Mouse (Mus musculus) heart, embryonic 12.5 days (tissue): ENCODE results near the gene Spag7. TPM values are rescaled to one million over a fixed set of nuclear protein-coding genes. Genes with fewer than 3 reads are reported as not detected.
A peak's percentile ranks its signal among the peaks of the same experiment; 100 is the strongest.

ENCODE experiments used
- ATAC-seq: fragments of 200-750 bp; cut with Nextera tagmentation; 2 replicates; pipeline ENCODE4 v1.8.0; 2017; ENCODE audit warnings: moderate TSS enrichment, moderate library complexity; ENCODE audit not compliant: insufficient number of reproducible peaks, low FRiP score
- H3K27ac ChIP-seq: fragments of 300-500 bp; sonication (generic); 2 replicates; pipeline ENCODE4 v1.5.1; 2016; ENCODE audit warnings: mild to moderate bottlenecking, moderate library complexity; ENCODE audit not compliant: poor library complexity, severe bottlenecking
- H3K27me3 ChIP-seq: fragments of 300-500 bp; sonication (generic); replicated peaks from 2 replicates; pipeline ENCODE4 v1.6.1; 2016; ENCODE audit warnings: mild to moderate bottlenecking, moderate library complexity
- H3K36me3 ChIP-seq: fragments of 300-500 bp; sonication (generic); 2 replicates; pipeline ENCODE4 v1.6.1; 2016; ENCODE audit warnings: mild to moderate bottlenecking, moderate library complexity
- H3K4me1 ChIP-seq: fragments of 300-500 bp; sonication (generic); replicated peaks from 2 replicates; pipeline ENCODE4 v1.6.1; 2016; ENCODE audit warnings: mild to moderate bottlenecking
- H3K4me2 ChIP-seq: fragments of 300-500 bp; sonication (generic); 2 replicates; pipeline ENCODE4 v1.6.1; 2016; ENCODE audit warnings: mild to moderate bottlenecking, moderate library complexity
- H3K4me3 ChIP-seq: fragments of 300-500 bp; sonication (generic); 2 replicates; pipeline ENCODE4 v1.5.1; 2016; ENCODE audit warnings: mild to moderate bottlenecking
- H3K9ac ChIP-seq: fragments of 300-500 bp; sonication (generic); 2 replicates; pipeline ENCODE4 v1.6.1; 2016; ENCODE audit warnings: mild to moderate bottlenecking, moderate library complexity
- H3K9me3 ChIP-seq: fragments of 300-500 bp; sonication (generic); replicated peaks from 2 replicates; pipeline ENCODE4 v1.6.1; 2016; ENCODE audit warnings: mild to moderate bottlenecking, moderate library complexity
- WGBS: fragments of 180-500 bp; shearing (Covaris S2); methylation state at CpG from one replicate; pipeline ENCODE4 v1.1.7; 2016; 5-methylcytosine and 5-hydroxymethylcytosine counted together
- polyA plus RNA-seq: library from polyadenylated mRNA; unstranded; fragments of >200 nt; fragmentation: Nextera tagmentation; extraction: Ambion mirVana; gene quantifications from 2 replicates; pipeline ENCODE4 v1.2.1, GENCODE M21; 2016

Gene Spag7
- 164 and 170 TPM in 2 replicates for polyA plus RNA-seq

DNA sequence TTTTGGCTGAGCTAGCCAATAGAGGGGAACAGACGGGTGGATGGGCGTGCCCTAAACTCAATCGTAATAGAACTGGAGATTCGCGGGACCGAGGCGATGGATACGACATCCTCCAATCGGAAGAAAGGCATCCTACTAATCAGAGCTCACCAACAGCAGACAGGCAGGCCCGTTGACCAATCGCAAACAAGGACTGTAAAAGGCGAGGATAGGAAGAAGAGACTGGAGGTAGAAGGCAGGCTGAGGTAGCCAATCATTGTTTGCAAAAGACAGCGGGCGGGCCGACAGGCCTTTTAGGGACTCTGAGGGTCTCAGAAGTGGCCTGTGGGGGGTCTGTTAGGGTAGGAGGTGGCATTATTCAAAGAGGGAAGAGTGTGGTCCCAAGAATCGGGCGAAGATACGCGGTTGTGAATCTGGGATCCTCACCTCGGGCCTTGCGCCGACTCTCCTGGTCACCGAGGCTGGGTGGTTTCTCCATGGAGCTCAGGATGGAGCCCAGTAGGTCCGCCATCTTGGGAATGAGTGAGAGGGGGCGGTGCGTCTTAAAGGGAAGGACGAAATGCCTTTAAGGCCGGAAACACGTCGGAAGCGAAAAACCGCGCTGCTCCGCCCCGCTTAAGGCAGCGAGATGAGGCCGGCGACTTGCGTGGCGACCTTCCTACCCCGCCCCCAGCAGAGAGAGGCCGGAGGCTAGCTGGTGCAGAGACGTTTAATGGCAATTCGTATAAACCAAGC lies at the start of gene Spag7:
Spag7 (minus strand) TSS at position 646 of the 735 bp plus-strand sequence.
- under 1% methylated on average over 44 of the region's 44 CpGs for WGBS
- H3K9me3 ChIP-seq, result no peaks in the 10 kb centered on the region
- H3K36me3 ChIP-seq, result peaks cover 45% of the 10 kb centered on the region
- H3K27ac ChIP-seq, result peak within 1 kb of the TSS; percentile 97
- H3K4me1 ChIP-seq, result peaks cover 34% of the 10 kb centered on the region
- no peaks in the 10 kb centered on the region for H3K27me3 ChIP-seq
- H3K4me3 ChIP-seq, result peak within 1 kb of the TSS; percentile 74
- ATAC-seq, result peak; percentile 95
- H3K4me2 ChIP-seq, result peak within 1 kb of the TSS; percentile 96
- peak within 1 kb of the TSS; percentile 88 for H3K9ac ChIP-seq

DNA sequence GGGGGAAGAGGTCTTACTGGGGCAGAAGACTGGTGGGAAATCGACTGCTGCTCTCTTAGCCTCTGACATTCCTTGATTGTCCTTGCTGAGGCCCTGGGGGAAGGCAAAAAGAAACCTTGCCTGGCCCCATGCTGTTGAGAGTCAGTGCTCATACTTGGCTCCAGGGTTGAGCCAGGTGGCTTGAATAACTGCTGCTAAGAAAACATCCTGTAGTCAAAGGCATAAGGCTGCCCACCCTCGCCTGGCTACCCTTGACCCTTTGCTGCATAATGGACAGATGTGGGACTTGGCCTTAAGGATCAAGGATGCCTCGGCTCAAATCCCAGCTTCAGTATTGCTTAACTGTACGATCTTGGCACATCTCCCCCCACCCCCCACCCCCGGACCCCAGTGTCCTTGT lies 49.3 kb upstream of the Spag7 start:
- Histone ChIP-seq H3K4me1 (no peaks in the 10 kb centered on the region), H3K27me3 (no peaks in the 10 kb centered on the region), H3K36me3 (peaks cover 87% of the 10 kb centered on the region), H3K9me3 (no peaks in the 10 kb centered on the region), H3K27ac (no peak overlapping the region), H3K4me2 (no peak overlapping the region), H3K9ac (no peak overlapping the region), H3K4me3 (no peak overlapping the region)
- 77% methylated on average over 5 of the region's 5 CpGs for WGBS
- no peak for ATAC-seq

DNA sequence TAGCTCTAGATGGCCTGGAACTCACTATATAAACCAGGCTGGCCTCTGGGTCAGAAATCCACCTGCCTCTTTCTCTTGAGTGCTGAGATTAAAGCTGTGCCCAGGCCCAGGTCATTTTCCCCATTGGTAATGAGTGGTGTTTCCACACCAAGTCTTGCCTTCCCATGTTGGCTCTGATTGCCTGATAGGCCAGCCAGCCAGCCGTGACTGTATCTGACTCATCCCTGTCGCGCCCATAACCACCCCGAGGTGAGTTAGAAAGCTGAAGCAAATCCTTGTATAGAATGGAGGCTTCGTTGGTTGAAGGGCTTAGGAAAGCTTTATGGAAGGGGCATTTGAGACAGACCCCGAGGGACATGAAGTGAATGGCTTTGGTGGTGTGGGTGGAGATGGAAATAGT lies 46.6 kb upstream of the Spag7 start:
- ATAC-seq, result no peak
- Histone ChIP-seq H3K4me2 (no peak overlapping the region), H3K9ac (no peak overlapping the region), H3K9me3 (no peaks in the 10 kb centered on the region), H3K4me1 (no peaks in the 10 kb centered on the region; the same call in 1 of the 2 replicates), H3K27me3 (no peaks in the 10 kb centered on the region), H3K4me3 (no peak overlapping the region), H3K36me3 (peaks cover 86% of the 10 kb centered on the region), H3K27ac (no peak overlapping the region)
- WGBS, result 83% methylated on average over 6 of the region's 6 CpGs

DNA sequence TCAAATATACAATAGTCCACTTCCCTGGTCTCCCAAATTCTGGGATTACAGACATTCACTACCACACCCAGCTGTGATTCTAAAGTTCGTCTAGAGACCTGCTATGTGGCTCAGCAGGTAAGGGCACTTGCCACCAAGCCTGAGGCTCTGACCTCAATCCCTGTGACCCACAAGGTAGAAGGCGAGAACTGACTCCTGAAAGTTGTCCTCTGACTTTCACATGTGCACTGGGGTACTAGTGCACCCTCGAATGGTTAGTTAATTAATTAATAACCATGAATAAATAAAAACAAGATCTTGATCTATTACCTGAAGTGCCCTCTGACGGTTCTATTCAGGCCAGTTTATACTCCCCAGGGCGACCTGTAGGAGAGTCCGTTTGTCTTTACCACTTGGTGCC lies 44.0 kb upstream of the Spag7 start:
- H3K27me3 ChIP-seq, result no peaks in the 10 kb centered on the region
- no peak overlapping the region for H3K9ac ChIP-seq
- peaks cover 85% of the 10 kb centered on the region for H3K36me3 ChIP-seq
- H3K9me3 ChIP-seq, result no peaks in the 10 kb centered on the region
- no peaks in the 10 kb centered on the region; the same call in 1 of the 2 replicates for H3K4me1 ChIP-seq
- no peak for ATAC-seq
- H3K4me3 ChIP-seq, result no peak overlapping the region
- H3K27ac ChIP-seq, result no peak overlapping the region
- no peak overlapping the region for H3K4me2 ChIP-seq
- WGBS, result 84% methylated on average over 6 of the region's 6 CpGs

DNA sequence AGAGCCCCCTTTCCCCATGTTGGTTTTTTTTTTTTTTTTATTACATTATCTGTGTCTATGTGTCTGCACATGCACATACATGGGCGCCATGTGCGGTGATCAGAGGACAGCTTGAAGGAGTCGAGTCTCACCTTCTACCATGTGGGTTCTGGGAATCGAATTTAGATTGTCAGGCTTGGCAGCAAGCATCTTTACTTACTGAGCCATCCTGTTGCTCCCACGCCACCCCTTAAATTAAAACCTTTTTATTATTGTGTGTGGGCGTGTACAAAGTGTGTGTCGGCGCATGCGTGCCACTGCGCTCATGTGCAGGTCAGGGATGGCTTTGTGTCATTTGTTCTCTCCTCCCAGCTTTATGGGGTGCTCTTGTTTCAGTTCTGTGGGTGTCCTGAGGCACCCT lies 41.8 kb upstream of the Spag7 start:
- no peak overlapping the region for H3K9ac ChIP-seq
- H3K4me1 ChIP-seq, result no peaks in the 10 kb centered on the region; the same call in 1 of the 2 replicates
- no peak for ATAC-seq
- H3K36me3 ChIP-seq, result peaks cover 86% of the 10 kb centered on the region
- no peaks in the 10 kb centered on the region for H3K27me3 ChIP-seq
- no peak overlapping the region for H3K27ac ChIP-seq
- H3K4me2 ChIP-seq, result no peak overlapping the region
- WGBS, result 91% methylated on average over 10 of the region's 10 CpGs
- no peak overlapping the region for H3K4me3 ChIP-seq
- no peaks in the 10 kb centered on the region for H3K9me3 ChIP-seq

DNA sequence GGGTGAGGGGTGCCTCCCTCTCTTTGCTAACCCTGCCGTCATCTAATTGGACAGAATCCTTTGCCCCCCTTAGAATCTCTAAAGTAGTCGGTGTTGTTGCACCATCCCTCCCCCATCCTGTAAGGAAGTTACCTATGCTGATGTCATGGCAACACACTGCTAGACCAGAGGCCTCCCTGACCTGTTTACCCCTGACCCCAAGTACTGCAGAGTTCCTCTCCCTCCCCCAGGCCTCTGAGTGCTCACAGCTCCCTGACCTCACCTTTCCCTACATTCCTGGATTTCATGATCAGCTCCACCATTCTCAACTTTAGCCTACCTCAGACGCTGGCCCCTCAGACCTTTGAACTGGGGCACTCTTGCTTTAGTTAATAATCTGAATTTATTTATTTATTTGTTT lies 36.9 kb upstream of the Spag7 start:
- H3K36me3 ChIP-seq, result peaks cover 80% of the 10 kb centered on the region
- no peak overlapping the region for H3K4me2 ChIP-seq
- H3K4me3 ChIP-seq, result no peak overlapping the region
- H3K9me3 ChIP-seq, result no peaks in the 10 kb centered on the region
- H3K4me1 ChIP-seq, result peaks cover 25% of the 10 kb centered on the region
- ATAC-seq, result no peak
- no peak overlapping the region for H3K27ac ChIP-seq
- no peaks in the 10 kb centered on the region for H3K27me3 ChIP-seq
- WGBS, result 79% methylated on average over 3 of the region's 3 CpGs
- H3K9ac ChIP-seq, result no peak overlapping the region

DNA sequence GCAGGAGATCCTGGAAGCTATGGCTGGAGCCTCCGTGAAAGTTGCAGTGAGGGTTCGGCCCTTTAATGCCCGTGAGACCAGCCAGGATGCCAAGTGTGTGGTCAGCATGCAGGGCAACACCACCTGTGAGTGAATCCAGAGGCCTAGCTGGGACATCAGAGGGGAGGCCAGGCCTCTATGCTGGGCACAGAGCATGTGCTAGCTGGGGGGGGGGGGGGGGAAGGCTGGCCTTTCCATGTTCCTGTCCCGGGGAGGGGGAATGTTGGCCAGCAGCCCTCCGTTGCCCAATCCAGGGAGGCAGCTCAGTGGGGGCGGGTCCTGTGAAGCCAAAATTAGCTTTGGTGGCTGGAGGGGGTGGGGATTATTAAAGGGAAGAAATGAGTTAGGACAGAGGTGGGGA lies 33.6 kb upstream of the Spag7 start:
- peak overlapping the region; percentile 84 for H3K4me3 ChIP-seq
- peak overlapping the region; percentile 95 for H3K27ac ChIP-seq
- H3K36me3 ChIP-seq, result peaks cover 48% of the 10 kb centered on the region
- peak overlapping the region; percentile 54 for H3K9ac ChIP-seq
- no peaks in the 10 kb centered on the region for H3K9me3 ChIP-seq
- H3K27me3 ChIP-seq, result no peaks in the 10 kb centered on the region
- 46% methylated on average over 6 of the region's 6 CpGs for WGBS
- H3K4me2 ChIP-seq, result peak overlapping the region; percentile 89
- H3K4me1 ChIP-seq, result peaks cover 29% of the 10 kb centered on the region
- ATAC-seq, result no peak

DNA sequence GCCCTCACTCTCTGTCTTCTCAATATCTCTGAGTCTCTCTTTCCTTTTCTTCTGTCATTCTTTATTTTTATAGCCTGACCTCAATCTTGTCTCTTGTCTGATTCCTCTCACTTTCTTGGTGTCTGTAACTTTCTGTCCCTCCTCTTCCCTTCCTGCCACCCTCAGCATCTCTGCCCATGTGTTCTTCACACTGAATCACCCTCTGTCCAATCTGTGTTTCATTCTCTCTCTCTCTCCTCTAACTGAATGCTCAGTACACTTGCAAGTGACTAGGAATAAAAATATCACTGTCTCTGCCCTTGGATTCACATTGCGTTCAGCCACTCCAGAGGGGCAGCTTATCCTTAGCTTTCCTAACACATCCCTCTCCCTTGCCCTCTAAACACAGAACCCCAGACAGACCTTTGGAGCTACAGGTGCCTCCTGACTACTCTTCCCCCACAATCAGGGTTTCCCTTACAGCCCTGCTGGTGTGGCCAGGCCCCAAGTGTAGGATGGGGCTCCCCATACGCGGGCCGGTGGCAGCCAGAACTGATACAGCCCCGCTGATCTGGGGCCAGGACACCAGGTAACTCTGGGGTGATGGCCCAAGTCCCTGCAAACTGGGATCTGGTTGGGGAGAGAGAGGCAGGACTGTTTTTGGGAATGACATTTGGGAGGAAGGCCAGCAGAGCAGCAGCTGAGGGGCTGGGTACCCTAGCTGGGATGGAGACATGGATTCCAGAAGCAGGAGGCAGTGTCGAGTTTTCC lies 32.9 kb upstream of the Spag7 start:
- no peaks in the 10 kb centered on the region for H3K27me3 ChIP-seq
- peak overlapping the region; percentile 89 for H3K4me2 ChIP-seq
- no peak for ATAC-seq
- WGBS, result 61% methylated on average over 6 of the region's 6 CpGs
- no peaks in the 10 kb centered on the region for H3K9me3 ChIP-seq
- H3K27ac ChIP-seq, result peak overlapping the region; percentile 95
- peak overlapping the region; percentile 84 for H3K4me3 ChIP-seq
- peak overlapping the region; percentile 95 for H3K9ac ChIP-seq
- H3K36me3 ChIP-seq, result peaks cover 41% of the 10 kb centered on the region
- H3K4me1 ChIP-seq, result peaks cover 29% of the 10 kb centered on the region

DNA sequence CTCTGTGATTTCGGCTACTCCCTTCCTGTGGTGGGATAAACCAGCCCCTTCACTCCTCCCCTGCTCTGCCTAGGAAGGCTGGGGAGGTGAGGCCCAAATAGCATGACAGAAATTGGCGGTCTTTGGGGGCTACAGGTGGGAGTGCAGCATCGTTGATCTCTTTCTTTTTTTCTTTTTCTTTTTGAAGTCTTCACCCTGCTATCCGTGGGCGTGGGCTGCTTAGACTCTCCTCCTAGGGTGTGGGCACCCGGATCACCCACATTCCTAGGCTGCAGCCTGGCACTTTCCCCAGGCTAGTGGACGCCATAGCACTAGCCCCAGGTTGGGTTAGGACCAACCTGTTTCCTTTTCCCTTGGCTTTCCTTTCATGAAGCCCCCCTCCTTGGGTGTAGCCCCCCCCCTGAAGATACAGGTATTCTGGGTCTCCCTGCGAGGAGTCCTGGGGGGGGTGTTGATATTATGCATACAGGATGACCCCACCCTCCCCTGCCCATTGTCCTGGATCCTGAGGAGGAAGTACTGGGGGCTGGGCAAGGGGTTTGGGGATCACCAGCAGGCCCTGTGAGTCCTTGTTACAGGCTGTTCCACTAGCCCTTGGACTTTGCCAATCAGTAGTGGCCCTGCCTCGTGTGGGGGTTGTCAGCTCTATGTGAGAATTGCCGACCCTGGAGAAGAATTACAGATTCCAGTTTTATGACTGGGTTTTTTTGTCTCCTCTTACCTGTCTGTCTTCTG lies 32.2 kb upstream of the Spag7 start:
- peak overlapping the region; percentile 89 for H3K4me2 ChIP-seq
- peak overlapping the region; percentile 95 for H3K9ac ChIP-seq
- 12% methylated on average over 10 of the region's 10 CpGs for WGBS
- no peak for ATAC-seq
- no peaks in the 10 kb centered on the region for H3K9me3 ChIP-seq
- H3K27ac ChIP-seq, result peak overlapping the region; percentile 95
- peaks cover 34% of the 10 kb centered on the region for H3K36me3 ChIP-seq
- H3K4me3 ChIP-seq, result peak overlapping the region; percentile 84
- peaks cover 29% of the 10 kb centered on the region for H3K4me1 ChIP-seq
- H3K27me3 ChIP-seq, result no peaks in the 10 kb centered on the region

DNA sequence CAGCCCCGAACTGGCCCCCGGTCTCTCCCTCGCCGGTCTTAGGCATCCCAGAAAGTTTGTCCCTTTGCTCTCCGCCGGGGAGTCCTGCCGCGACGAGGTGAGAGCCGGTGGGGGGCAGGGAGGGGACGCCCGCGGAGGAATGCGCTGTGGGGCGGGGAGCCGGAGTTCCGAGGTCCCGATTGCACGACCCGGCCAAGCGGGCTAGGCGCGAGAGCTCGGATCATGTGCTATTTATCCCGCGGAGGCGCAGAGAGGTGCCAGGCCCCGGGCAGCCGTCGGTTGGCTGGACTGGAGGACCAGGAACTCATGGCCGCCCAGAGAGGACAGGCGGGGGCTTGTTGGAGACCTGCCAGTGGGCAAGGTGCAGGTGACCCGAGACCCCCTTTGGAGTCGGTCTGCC lies 31.4 kb upstream of the Spag7 start:
- peaks cover 26% of the 10 kb centered on the region for H3K36me3 ChIP-seq
- H3K4me3 ChIP-seq, result peak overlapping the region; percentile 84
- H3K4me1 ChIP-seq, result peaks cover 29% of the 10 kb centered on the region
- H3K4me2 ChIP-seq, result peak overlapping the region; percentile 89
- peak overlapping the region; percentile 95 for H3K9ac ChIP-seq
- peak; percentile 47 for ATAC-seq
- H3K27me3 ChIP-seq, result no peaks in the 10 kb centered on the region
- H3K9me3 ChIP-seq, result no peaks in the 10 kb centered on the region
- H3K27ac ChIP-seq, result peak overlapping the region; percentile 95
- WGBS, result 0% methylated on average over 34 of the region's 34 CpGs
